In genomic region chr13:53941005-53941747, GRCm38 (mm10) we compare ENCODE assay signal across 11 mouse cellular contexts.
DNase-seq lines count a peak whose midpoint lies in the region; ATAC-seq and TF ChIP-seq lines count a peak whose summit lies in the region.
"Had no signal": no experiment of that assay in that cellular context is flagged by ENCODE, and none has a peak within 500 bp of the region (broad histone marks: within the 10 kb centered on the region; RNA-seq: fewer than 3 reads in every experiment).

No protein-coding gene starts in this region.

- no peak overlapping the region for H3K27ac ChIP-seq in midbrain, postnatal 0 days (ENCODE audit: low read depth, low read length)
- no peak overlapping the region for H3K27ac ChIP-seq in liver, embryonic 11.5 days (ENCODE audit: low read depth, low read length)
- H3K27ac ChIP-seq: kidney, embryonic 15.5 days; liver, embryonic 14.5 days had no signal

- intact Hi-C loops in left cerebral cortex, postnatal 14 days (cut with DNase I), result no loop called here
- intact Hi-C loops in left cerebral cortex, postnatal 36 days (cut with DNase I), result no loop called here

- 53% methylated on average over 13 of the region's 13 CpGs for WGBS in midbrain, postnatal 0 days
- WGBS in liver, embryonic 11.5 days, result 86% methylated on average over 13 of the region's 13 CpGs

- H3K4me3 ChIP-seq in midbrain, postnatal 0 days (ENCODE audit: low read depth, low read length), result no peak overlapping the region
- no peak overlapping the region for H3K4me3 ChIP-seq in liver, embryonic 11.5 days (ENCODE audit: low read depth, low read length)
- H3K4me3 ChIP-seq: kidney, embryonic 15.5 days had no signal

- TF ChIP-seq CTCF in midbrain, postnatal 0 days (IDR thresholded peaks at IDR 0.05), result no peak

- no peak overlapping the region for H3K4me2 ChIP-seq in midbrain, postnatal 0 days (ENCODE audit: low read depth, low read length, poor library complexity, severe bottlenecking)
- H3K4me2 ChIP-seq in liver, embryonic 11.5 days, result no peak overlapping the region
- H3K4me2 ChIP-seq: kidney, embryonic 15.5 days had no signal

- peak; percentile 54 to 63 for DNase-seq in left cerebral cortex, postnatal 14 days (ENCODE audit: low spot score in 2 of 2)
- no peak for DNase-seq in left cerebral cortex, postnatal 36 days (ENCODE audit: low spot score in 2 of 2)
- peak; percentile 6 for DNase-seq in cerebellum, adult 11-12 months
- peak; percentile 31 to 64 for DNase-seq in cerebellum, postnatal 25 days
- peak; percentile 75 for DNase-seq in midbrain, postnatal 0 days (ENCODE audit: low spot score)
- DNase-seq in liver, embryonic 11.5 days (ENCODE audit: low spot score), result no peak
- no peak for DNase-seq in lung, postnatal 25 days (ENCODE audit: low spot score)
- DNase-seq: heart, adult 18-20 months; heart, postnatal 36 days had no signal

- no peak for ATAC-seq in midbrain, postnatal 0 days (ENCODE audit: low FRiP score)
- ATAC-seq in liver, embryonic 11.5 days (replicated peaks; ENCODE audit: low FRiP score), result no peak

- no peaks in the 10 kb centered on the region for H3K9me3 ChIP-seq in midbrain, postnatal 0 days (ENCODE audit: low read length)
- no peaks in the 10 kb centered on the region for H3K9me3 ChIP-seq in liver, embryonic 11.5 days (ENCODE audit: control insufficient read depth, low read length)
- H3K9me3 ChIP-seq: kidney, embryonic 15.5 days had no signal

- no peaks in the 10 kb centered on the region for H3K36me3 ChIP-seq in midbrain, postnatal 0 days (ENCODE audit: insufficient read depth, low read length)
- H3K36me3 ChIP-seq in liver, embryonic 11.5 days (ENCODE audit: control insufficient read depth, insufficient read depth, low read length), result no peaks in the 10 kb centered on the region
- H3K36me3 ChIP-seq: kidney, embryonic 15.5 days had no signal

- H3K27me3 ChIP-seq in midbrain, postnatal 0 days (ENCODE audit: insufficient read depth, low read length), result no peaks in the 10 kb centered on the region; the same call in 1 of the 2 replicates
- H3K27me3 ChIP-seq in liver, embryonic 11.5 days (replicated peaks; ENCODE audit: control insufficient read depth, insufficient read depth, low read length), result no peaks in the 10 kb centered on the region
- H3K27me3 ChIP-seq: kidney, embryonic 15.5 days had no signal

- no peaks in the 10 kb centered on the region for H3K4me1 ChIP-seq in midbrain, postnatal 0 days (ENCODE audit: insufficient read depth, low read length)
- H3K4me1 ChIP-seq in liver, embryonic 11.5 days (replicated peaks; ENCODE audit: control insufficient read depth, insufficient read depth, low read length), result no peaks in the 10 kb centered on the region
- H3K4me1 ChIP-seq: kidney, embryonic 15.5 days had no signal

- H3K9ac ChIP-seq in midbrain, postnatal 0 days (replicated peaks; ENCODE audit: low read length, poor library complexity, severe bottlenecking), result no peak overlapping the region
- H3K9ac ChIP-seq in liver, embryonic 11.5 days (ENCODE audit: low read depth, low read length), result no peak overlapping the region
- H3K9ac ChIP-seq: kidney, embryonic 15.5 days; liver, embryonic 14.5 days had no signal

Comparison
In these comparisons a context has a peak if more than half of its experiments do, and no peak if none do; other contexts are left out.
1. DNase-seq: peak in left cerebral cortex, postnatal 14 days (2 of 2), cerebellum, adult 11-12 months (single experiment), cerebellum, postnatal 25 days (2 of 2) and midbrain, postnatal 0 days (single experiment); none in left cerebral cortex, postnatal 36 days (0 of 2), liver, embryonic 11.5 days (single experiment) and lung, postnatal 25 days (single experiment).